Mouse (Mus musculus) C2C12 (cell line): ENCODE measurements around the gene Asl.

Source experiments
- CEBPB ChIP-seq: IDR thresholded peaks from one replicate; pipeline ENCODE4 v1.6.1; 2011; ENCODE audit warnings: low read depth, mild to moderate bottlenecking, control low read depth, moderate library complexity
- CTCF ChIP-seq: IDR thresholded peaks from one replicate; pipeline ENCODE4 v1.5.1; 2011; ENCODE audit not compliant: control insufficient read depth, insufficient read depth, insufficient read length
- FOSL1 ChIP-seq: IDR thresholded peaks from one replicate; pipeline ENCODE4 v1.8.0; 2011; ENCODE audit warnings: mild to moderate bottlenecking, low read length; ENCODE audit not compliant: poor library complexity, insufficient read depth, severe bottlenecking
- MAX ChIP-seq: IDR thresholded peaks from one replicate; pipeline ENCODE4 v1.6.1; 2011; ENCODE audit warnings: mild to moderate bottlenecking, control low read depth
- MYOG ChIP-seq: IDR thresholded peaks from one replicate; pipeline ENCODE4 v1.6.1; 2011; ENCODE audit not compliant: control insufficient read depth, insufficient read length; ENCODE audit errors: extremely low read depth
- USF1 ChIP-seq: IDR thresholded peaks from one replicate; pipeline ENCODE4 v1.6.1; 2011; ENCODE audit warnings: low read depth, mild to moderate bottlenecking, control low read depth, moderate library complexity

GRCm38 (mm10) chr5:130063760-130064159 lies 34.7 kb upstream of the Asl start:
- TF ChIP-seq MAX = no peak
- no peak for TF ChIP-seq CEBPB
- no peak for TF ChIP-seq CTCF
- no peak for TF ChIP-seq USF1
- TF ChIP-seq FOSL1 = no peak
- TF ChIP-seq MYOG = no peak
